Mouse (Mus musculus) ovary, adult 2 months (tissue): ENCODE results near the gene Foxo4. TPM values are rescaled to one million over a fixed set of nuclear protein-coding genes. Genes with fewer than 3 reads are reported as not detected.

Experiments used
- polyA plus RNA-seq: library from polyadenylated mRNA; depleted of rRNA; stranded (reverse); fragments of >200 nt; gene quantifications from 2 replicates; pipeline ENCODE4 v1.2.3, GENCODE M21; 2012; rRNA removed

Foxo4 gene
- 47.3 and 51.5 TPM in 2 replicates for polyA plus RNA-seq

GRCm38 (mm10) chrX:101253952-101254729, at the start of gene Foxo4:
Gene Foxo4 (plus strand): TSS chrX:101254528.

GRCm38 (mm10) chrX:101221834-101222795, 32.2 kb upstream of the Foxo4 start, which contains the start of gene Snx12:
Gene Snx12 (minus strand): TSS chrX:101222563.

GRCm38 (mm10) chrX:101263892-101264291, 9.6 kb downstream of the Foxo4 start, which contains the start of gene Gm614:
Gene Gm614 (minus strand): TSS chrX:101263992.

GRCm38 (mm10) chrX:101268025-101268754, 13.9 kb downstream of the Foxo4 start, which contains the start of gene Il2rg:
Gene Il2rg (minus strand): TSS chrX:101268255.

GRCm38 (mm10) chrX:101268755-101269124, 14.4 kb downstream of the Foxo4 start, which contains the start of gene Gm20489:
Gene Gm20489 (minus strand): TSS chrX:101269023.

GRCm38 (mm10) chrX:101273875-101274738, 19.8 kb downstream of the Foxo4 start, which contains the start of gene Med12:
Gene Med12 (plus strand): TSS chrX:101274030.

GRCm38 (mm10) chrX:101299055-101299454, 44.7 kb downstream of the Foxo4 start, which contains the start of gene Nlgn3:
Gene Nlgn3 (plus strand): TSS chrX:101299168.

Other genes starting within 250 kb of the Foxo4 start
- gene Tex11, start 194.9 kb upstream of the Foxo4 start, polyA plus RNA-seq, result not detected in 2 replicates
- 3.9 and 5.6 TPM in 2 replicates for gene Slc7a3, start 168.5 kb upstream of the Foxo4 start, polyA plus RNA-seq
- gene Snx12, start 32.0 kb upstream of the Foxo4 start, polyA plus RNA-seq, result 10.1 and 11.9 TPM in 2 replicates
- not detected in 2 replicates for gene Gm614, start 9.5 kb downstream of the Foxo4 start, polyA plus RNA-seq
- 5.0 and 6.7 TPM in 2 replicates for gene Il2rg, start 13.7 kb downstream of the Foxo4 start, polyA plus RNA-seq
- gene Gm20489, start 14.5 kb downstream of the Foxo4 start, polyA plus RNA-seq, result not detected in 2 replicates
- gene Med12, start 19.5 kb downstream of the Foxo4 start, polyA plus RNA-seq, result 105 and 201 TPM in 2 replicates
- gene Nlgn3, start 44.6 kb downstream of the Foxo4 start, polyA plus RNA-seq, result 0.42 and 0.56 TPM in 2 replicates
- 4.3 and 4.8 TPM in 2 replicates for gene Gjb1, start 121.8 kb downstream of the Foxo4 start, polyA plus RNA-seq
- 83.2 and 114 TPM in 2 replicates for gene Zmym3, start 166.3 kb downstream of the Foxo4 start, polyA plus RNA-seq
- gene Nono, start 174.8 kb downstream of the Foxo4 start, polyA plus RNA-seq, result 116 and 152 TPM in 2 replicates
- 0.23 TPM in 1 of 2 replicates, not detected in the other for gene Itgb1bp2, start 194.6 kb downstream of the Foxo4 start, polyA plus RNA-seq